Mouse (Mus musculus) MN1 (cell line): ENCODE data around the gene Rarg.
"Not testable (repeated sequence)": the region's sequence is repeated elsewhere in the genome, so short reads cannot be mapped to it uniquely, and the experiment has no call there.

Experiments used
- DNase-seq: peaks from one replicate; pipeline ENCODE4 v3.0.0-alpha.2; 2016; ENCODE audit warnings: low spot score

The Rarg gene

DNA sequence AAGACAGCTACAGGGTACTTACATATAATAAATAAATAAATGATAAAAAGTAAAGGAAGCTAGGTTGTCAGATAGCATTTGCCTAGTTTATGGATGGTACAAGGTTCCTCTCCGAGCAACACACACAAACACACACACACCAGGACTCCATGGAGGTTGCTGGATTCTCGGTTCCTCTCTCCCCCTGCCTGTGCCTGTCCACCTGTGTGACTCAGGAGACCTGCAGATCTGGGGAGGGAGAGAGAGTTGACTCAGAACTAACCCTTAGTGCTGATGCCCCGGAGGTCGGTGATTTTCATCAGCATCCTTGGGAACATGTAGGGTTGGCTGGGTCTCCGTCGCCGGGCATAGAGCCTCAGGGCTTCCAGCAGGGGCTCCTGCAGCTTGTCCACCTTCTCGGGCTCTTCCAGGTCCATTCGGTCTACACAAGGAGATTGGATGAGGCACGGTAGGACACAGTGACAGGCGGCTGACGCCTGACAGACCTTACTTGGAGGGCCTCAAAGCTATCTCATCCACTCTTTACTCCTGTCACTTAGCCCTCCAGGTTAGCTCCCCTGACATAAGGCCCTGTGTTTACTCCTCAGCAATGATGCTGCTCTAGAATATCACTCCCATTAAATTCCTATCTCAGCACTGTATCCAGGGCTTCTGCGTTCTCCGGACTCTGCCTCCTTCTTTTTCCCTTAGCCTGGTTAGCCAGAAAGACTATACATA, 18.6 kb downstream of the Rarg start:
- DNase-seq = no peak

GRCm38 (mm10) chr15:102235371-102236027, 21.8 kb downstream of the Rarg start:
- no peak for DNase-seq

DNA sequence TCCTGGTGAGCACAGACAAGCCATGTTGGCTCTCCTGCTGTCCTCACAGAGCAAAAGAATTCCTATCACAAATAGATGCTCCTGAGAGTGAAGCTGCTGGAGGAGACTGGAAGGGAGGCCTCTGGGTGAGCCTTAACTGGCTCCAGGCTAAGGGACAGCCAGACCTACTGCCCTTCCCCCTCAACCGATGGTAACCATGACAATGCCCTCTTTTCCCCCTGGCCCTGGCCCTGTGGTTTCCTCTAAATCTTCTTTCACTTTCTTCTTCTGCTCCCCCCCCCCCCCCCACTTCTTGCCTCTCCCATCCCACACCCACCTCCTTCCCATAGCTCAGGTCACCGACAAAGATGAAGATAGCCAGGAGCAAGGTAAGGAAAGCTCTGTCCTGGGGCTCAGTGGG, 23.4 kb downstream of the Rarg start:
- DNase-seq = no peak

- DNase-seq = no peak
Measured at GRCm38 (mm10) chr15:102232764-102233163, 24.6 kb downstream of the Rarg start.

DNA sequence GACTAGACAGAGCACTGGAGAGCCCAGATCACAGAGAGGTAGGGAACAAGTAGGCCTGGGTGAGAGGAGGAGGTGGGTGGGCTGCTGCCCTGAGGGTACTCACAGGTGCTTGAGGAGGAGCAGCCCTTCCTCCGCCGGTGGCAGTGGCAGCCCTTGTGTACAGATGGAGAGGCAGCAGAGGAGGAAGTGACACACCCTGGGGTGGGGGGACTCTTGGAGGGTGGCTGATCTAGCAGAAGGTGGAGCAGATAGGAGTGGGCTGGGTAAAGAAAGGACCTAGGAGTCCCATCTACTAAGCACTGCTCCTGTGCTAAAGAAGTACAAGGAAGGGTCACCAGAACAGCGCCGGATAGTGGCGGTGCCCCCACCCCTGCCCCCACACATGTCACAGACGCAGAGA, 25.6 kb downstream of the Rarg start, which contains the start of gene Itgb7:
Itgb7 (minus strand) TSS at position 197 of the 400 bp plus-strand sequence.
- no peak for DNase-seq

DNA sequence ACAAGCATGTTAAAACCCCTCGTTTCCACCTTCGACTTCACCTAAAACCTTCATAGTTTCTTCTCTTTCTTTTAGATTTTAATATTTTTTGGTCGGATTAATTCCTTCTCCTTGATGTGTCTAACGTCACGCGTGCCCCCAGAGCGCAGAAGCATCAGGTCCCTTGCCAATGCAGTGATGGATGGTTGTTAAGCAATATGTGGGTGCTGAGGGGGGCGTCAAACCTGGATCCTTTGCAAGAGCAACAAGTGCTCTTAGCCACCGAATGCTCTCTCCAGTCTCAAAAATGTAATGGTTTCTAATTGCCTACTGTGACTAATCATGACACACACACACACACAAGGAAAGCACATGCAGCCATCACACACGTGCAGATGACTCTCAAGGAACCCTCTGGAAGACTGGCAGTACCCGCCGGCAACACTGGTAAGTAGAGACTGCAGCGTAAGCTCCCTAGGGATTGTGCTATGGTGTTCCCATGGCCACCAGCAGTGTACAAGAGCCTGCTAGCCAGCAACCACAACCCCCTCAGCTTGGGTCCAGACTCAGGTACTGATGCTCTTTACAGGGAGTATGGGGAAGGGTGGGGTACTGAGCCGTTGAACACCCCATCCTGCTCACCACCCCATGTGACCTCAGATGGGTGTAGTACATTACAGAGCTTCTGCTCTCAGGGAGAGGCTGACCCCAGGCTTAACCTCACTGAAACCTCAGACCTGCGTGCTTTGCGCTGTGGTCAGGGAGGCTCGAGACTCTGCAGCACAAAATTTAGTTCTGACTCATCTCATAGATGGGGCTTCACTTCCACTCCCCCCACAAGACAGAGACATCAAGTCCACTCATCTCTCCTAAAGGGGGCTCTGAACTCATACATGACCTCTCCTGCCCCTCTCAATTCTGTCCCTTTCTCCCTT, 26.7 kb downstream of the Rarg start:
- peak; percentile 60 for DNase-seq

DNA sequence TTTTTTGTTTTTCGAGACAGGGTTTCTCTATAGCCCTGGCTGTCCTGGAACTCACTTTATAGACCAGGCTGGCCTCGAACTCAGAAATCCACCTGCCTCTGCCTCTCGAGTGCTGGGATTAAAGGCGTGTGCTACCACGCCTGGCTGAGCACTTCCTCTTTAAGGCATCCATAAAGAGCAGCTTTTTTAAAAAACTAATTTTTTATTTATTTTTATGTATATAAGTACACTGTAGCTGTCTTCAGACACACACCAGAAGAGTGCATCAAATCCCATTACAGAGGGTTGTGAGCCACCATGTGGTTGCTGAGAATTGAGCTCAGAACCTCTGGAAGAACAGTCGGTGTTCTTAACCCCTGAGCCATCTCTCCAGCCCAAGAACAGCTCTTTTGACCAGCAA, 31.7 kb downstream of the Rarg start:
- DNase-seq = not testable (repeated sequence)

DNA sequence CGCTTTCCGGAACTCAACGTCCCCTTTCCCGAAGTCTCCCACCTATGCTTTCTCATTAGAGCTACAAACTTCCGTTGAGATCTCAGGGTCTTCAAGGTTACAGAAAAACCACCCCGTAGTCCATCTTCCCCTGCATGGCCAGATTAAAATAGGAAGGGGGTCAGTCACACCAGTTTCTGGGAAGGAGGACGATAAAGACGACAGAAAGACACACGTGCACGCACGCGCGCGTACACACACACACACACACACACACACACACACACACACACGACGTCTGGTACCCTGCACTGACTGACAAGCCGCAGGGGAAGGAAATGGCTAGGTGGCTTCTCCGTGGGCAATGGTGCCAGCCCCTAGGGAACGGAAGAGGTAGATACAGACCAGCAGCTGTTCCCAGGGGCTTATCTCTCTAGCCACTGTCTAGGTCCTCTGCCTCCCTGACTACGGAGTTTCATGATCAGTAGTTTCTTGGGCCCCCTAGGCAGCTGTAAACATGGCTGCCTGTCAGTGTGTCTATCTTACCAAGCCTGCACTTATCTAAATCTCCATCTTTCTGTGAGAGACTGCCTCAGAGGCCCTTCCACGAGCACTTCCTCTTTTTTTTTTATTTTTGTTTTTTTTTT, 32.2 kb downstream of the Rarg start:
- DNase-seq = peak; percentile 57

DNA sequence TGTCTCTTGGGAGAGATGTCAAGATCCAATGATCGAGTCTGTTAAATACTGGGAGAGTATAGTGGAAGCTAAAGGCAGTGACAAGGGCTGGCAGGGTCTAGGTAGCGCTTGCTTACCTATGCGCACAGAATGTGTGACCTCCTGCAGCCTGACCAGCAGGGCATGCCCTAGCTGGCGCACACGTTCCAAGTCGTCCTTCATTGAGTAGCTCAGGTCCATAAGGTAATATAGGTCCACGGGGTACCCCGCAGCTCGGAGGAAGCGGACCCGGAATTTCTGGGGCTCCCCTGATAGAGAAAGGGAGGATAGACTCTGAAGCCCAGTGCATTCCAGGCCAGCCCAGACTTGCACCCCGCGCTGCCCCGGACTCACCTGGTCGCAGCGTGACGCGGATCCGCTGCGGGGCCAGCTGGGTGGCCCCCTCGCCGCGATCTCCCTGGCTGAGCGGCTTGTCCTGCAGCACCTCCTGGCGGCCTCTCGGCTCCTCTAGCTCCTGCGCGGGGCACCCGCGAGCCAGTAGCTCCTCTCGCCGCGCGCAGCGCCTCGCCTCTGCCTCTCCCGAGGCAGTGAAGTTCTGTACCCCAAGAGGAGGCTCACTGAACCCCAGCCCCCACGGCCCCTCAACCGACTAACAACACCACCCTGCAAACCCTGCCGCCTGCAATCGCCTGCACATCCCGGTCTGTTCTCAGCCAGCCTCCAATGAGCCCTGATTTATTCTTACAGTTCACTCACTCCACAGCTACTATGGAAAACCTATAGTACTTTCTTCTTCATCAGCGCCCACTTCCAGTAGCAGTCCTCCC, 32.9 kb downstream of the Rarg start:
- peak; percentile 89 for DNase-seq

GRCm38 (mm10) chr15:102222386-102222785, 34.9 kb downstream of the Rarg start:
- DNase-seq = no peak

DNA sequence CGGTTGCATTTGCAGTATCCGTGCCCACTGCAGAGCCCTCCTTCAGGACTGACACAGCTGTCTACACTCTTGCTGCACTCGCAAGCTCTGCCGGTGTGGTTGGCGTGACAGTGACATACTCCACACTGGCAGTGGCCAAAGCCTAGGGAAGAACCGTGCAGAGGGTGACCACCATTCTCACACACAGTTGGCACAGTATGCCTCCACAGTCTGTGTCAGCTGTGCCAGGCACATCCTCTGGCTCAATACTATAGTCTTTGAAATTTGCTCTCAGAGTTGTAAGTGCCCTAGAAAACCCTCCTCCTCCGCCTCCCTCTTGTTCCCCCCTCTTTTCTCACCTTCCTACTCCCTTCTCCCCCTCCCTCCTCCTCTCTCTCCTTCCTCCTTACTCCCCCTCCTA, 40.0 kb downstream of the Rarg start:
- no peak for DNase-seq

DNA sequence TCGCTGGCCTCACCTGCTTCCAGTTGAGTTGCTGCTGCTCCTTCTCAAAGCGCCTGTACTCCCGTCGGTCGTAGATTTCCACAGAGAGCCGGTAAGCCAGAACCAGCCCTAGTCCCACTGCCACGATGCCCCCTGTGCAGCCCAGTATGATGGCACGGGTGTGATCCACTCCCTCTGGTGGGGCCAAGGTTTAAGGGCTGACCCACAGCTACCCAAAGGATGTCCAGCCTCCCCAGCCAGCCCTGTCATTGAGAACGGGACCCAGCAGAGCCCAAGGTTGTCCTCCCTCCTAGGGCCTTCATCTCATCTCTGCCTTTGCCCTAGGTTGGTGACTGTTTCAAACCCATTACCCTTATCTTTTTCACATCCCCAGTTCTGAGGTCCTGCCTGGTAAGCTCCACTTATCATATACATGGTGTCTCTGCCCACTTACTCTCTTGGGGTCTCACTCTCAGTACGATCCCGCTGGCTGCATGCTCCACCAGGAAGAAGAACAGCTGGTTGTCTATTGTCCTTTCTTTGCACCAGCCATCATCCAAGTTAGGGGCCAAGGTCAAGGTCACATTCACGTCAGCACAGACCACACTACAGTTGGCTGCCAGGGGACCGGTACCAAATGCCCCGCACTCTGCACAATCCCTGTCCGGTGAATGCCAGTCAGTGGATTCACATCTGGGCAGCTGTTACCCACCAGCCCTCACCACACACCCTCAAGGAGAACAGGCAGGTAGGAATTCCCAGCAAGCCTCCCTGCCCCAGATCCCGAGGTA, 40.7 kb downstream of the Rarg start:
- DNase-seq = no peak

- DNase-seq = no peak
Measured at GRCm38 (mm10) chr15:102215624-102216023, 41.7 kb downstream of the Rarg start.

GRCm38 (mm10) chr15:102214132-102214531, 43.2 kb downstream of the Rarg start:
- no peak for DNase-seq

- DNase-seq = no peak
Measured at GRCm38 (mm10) chr15:102211895-102212294, 45.4 kb downstream of the Rarg start.

DNA sequence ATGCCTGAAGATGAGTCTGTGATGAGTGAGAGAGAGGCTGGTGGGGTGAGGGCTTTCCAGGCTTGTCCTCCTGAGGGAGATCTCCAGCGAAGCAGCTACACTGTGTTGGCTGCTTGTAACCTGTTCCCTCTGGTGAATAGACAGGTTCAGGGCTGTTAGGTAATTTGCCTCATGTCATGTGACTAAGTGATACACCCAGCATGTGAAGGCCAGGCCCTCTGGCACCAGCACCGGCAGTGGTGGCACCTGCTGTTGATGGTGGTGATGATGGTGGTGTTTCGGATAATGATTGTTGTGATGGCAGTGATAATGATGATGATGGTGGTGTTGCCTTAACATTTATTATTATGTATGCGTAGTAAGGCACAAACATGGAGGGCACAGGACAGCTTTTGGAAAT, 46.5 kb downstream of the Rarg start:
- no peak for DNase-seq

DNA sequence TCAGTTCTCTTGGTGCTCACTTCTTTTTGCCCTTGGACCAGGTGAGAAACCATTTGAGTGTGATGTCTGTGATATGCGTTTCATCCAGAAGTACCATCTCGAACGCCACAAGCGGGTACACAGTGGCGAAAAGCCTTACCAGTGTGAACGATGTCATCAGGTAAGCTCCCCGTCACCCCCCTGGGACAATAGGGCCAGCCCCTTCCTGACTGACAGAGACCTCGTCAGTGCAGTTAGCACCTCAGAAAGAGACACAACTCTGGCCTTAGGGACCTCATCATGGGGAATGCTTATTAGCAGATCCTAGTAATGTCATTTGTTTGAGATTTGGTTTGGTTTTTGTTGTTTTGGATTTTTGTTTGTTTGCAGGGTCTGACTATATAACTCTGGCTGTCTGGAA, 48.2 kb downstream of the Rarg start:
- DNase-seq = no peak

DNA sequence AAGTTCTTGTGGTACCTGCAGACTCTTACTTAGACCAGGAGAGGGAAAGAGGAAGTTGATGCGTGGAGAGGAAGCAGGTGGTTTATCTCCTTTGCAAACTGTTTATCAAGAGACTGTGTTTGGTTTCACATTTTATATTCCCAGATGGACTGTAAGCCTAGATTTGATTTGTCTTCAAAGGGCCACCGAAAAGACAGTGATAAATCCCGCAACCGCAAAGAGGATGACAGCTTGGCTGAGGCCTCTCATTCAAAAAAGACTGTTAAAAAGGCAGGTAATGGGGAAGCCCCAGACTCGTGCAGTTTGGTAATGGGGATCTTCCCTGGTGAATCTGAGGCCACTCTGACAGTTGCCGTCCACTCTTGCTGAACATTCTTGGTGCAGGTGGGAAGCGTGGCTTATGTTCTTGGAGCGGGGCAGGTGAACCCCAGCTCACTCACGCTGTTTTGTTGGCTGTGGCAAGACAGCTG, 49.2 kb downstream of the Rarg start:
- no peak for DNase-seq

- no peak for DNase-seq
Measured at GRCm38 (mm10) chr15:102207351-102207750, 50.0 kb downstream of the Rarg start.

GRCm38 (mm10) chr15:102205779-102206178, 51.5 kb downstream of the Rarg start:
- DNase-seq = peak; percentile 81
